Mouse (Mus musculus) heart, embryonic 15.5 days (tissue): ENCODE measurements around the gene Pex7. TPM values are rescaled to one million over a fixed set of nuclear protein-coding genes. Genes with fewer than 3 reads are reported as not detected.
"Not testable (repeated sequence)": the region's sequence is repeated elsewhere in the genome, so short reads cannot be mapped to it uniquely, and the experiment has no call there.

Source experiments
- ATAC-seq: fragments of 200-750 bp; cut with Nextera tagmentation; replicated peaks from 2 replicates; pipeline ENCODE4 v1.8.0; 2017; ENCODE audit warnings: low read depth, moderate TSS enrichment; ENCODE audit not compliant: insufficient number of reproducible peaks, insufficient read depth, low FRiP score
- H3K27ac ChIP-seq: fragments of 300-500 bp; sonication (generic); 2 replicates; pipeline ENCODE4 v1.5.1; 2015; ENCODE audit warnings: mild to moderate bottlenecking, inconsistent platforms
- H3K27me3 ChIP-seq: fragments of 300-500 bp; sonication (generic); 2 replicates; pipeline ENCODE4 v1.6.1; 2015; ENCODE audit warnings: inconsistent platforms
- H3K36me3 ChIP-seq: fragments of 300-500 bp; sonication (generic); 2 replicates; pipeline ENCODE4 v1.6.1; 2015; ENCODE audit warnings: mild to moderate bottlenecking, inconsistent platforms
- H3K4me1 ChIP-seq: fragments of 300-500 bp; sonication (generic); replicated peaks from 2 replicates; pipeline ENCODE4 v1.6.1; 2015; ENCODE audit warnings: inconsistent platforms
- H3K4me2 ChIP-seq: fragments of 300-500 bp; sonication (generic); 2 replicates; pipeline ENCODE4 v1.6.1; 2015; ENCODE audit warnings: inconsistent platforms, mild to moderate bottlenecking, moderate library complexity
- H3K4me3 ChIP-seq: fragments of 300-500 bp; sonication (generic); 2 replicates; pipeline ENCODE4 v1.5.1; 2015; ENCODE audit warnings: mild to moderate bottlenecking, inconsistent platforms
- H3K9ac ChIP-seq: fragments of 300-500 bp; sonication (generic); 2 replicates; pipeline ENCODE4 v1.6.1; 2015; ENCODE audit warnings: mild to moderate bottlenecking, inconsistent platforms
- H3K9me3 ChIP-seq: fragments of 300-500 bp; sonication (generic); replicated peaks from 2 replicates; pipeline ENCODE4 v1.6.1; 2016; ENCODE audit warnings: inconsistent platforms
- WGBS: fragments of 180-500 bp; shearing (Covaris S2); methylation state at CpG from one replicate; pipeline ENCODE4 v1.1.7; 2015; ENCODE audit warnings: mixed read lengths; 5-methylcytosine and 5-hydroxymethylcytosine counted together
- polyA plus RNA-seq: library from polyadenylated mRNA; unstranded; fragments of >200 nt; fragmentation: Nextera tagmentation; extraction: Ambion mirVana; gene quantifications from 2 replicates; pipeline ENCODE4 v1.2.1, GENCODE M21; 2015

Gene Pex7
- polyA plus RNA-seq, 1 experiment from 2014 or later, result 33.9 TPM

GRCm38 (mm10) chr10:19933511-19934383 lies 26.3 kb upstream of the Pex7 start:
- H3K27me3 ChIP-seq, result no peaks in the 10 kb centered on the region
- H3K9me3 ChIP-seq, result no peaks in the 10 kb centered on the region
- peak overlapping the region; percentile 98 for H3K27ac ChIP-seq
- H3K4me2 ChIP-seq, result peak overlapping the region; percentile 98
- peak overlapping the region; percentile 94 for H3K4me3 ChIP-seq
- peak overlapping the region; percentile 95 for H3K9ac ChIP-seq
- ATAC-seq, result peak; percentile 94
- under 1% methylated on average over 95 of the region's 97 CpGs for WGBS
- H3K4me1 ChIP-seq, result peaks cover 23% of the 10 kb centered on the region
- H3K36me3 ChIP-seq, result no peaks in the 10 kb centered on the region

GRCm38 (mm10) chr10:19932986-19933385 lies 25.5 kb upstream of the Pex7 start:
- H3K9me3 ChIP-seq, result no peaks in the 10 kb centered on the region
- no peaks in the 10 kb centered on the region for H3K27me3 ChIP-seq
- no peak for ATAC-seq
- peak overlapping the region; percentile 98 for H3K27ac ChIP-seq
- H3K4me2 ChIP-seq, result peak overlapping the region; percentile 98
- H3K36me3 ChIP-seq, result no peaks in the 10 kb centered on the region
- H3K4me3 ChIP-seq, result peak overlapping the region; percentile 94; the same call in 1 of the 2 replicates
- WGBS, result 50% methylated on average over 3 of the region's 3 CpGs
- H3K9ac ChIP-seq, result no peak overlapping the region; the same call in 1 of the 2 replicates
- peaks cover 18% of the 10 kb centered on the region for H3K4me1 ChIP-seq

GRCm38 (mm10) chr10:19928205-19928604 lies 20.7 kb upstream of the Pex7 start:
- Histone ChIP-seq H3K4me1 (peaks cover 14% of the 10 kb centered on the region), H3K27me3 (no peaks in the 10 kb centered on the region), H3K4me2 (no peak overlapping the region), H3K27ac (peak overlapping the region; percentile 77), H3K9ac (no peak overlapping the region), H3K4me3 (no peak overlapping the region), H3K9me3 (no peaks in the 10 kb centered on the region), H3K36me3 (no peaks in the 10 kb centered on the region)
- 36% methylated on average over 1 of the region's 1 CpGs for WGBS
- ATAC-seq, result no peak

- H3K27me3 ChIP-seq, ATAC-seq, H3K36me3 ChIP-seq, H3K9ac ChIP-seq, H3K9me3 ChIP-seq, H3K4me3 ChIP-seq, H3K4me2 ChIP-seq: not testable (repeated sequence)
- H3K4me1 ChIP-seq, result peaks cover 12% of the 10 kb centered on the region
- WGBS, result 37% methylated on average over 4 of the region's 4 CpGs
- H3K27ac ChIP-seq, result peak overlapping the region; percentile 66
Measured at GRCm38 (mm10) chr10:19926391-19926897, 19.0 kb upstream of the Pex7 start.

GRCm38 (mm10) chr10:19924256-19924655 lies 16.8 kb upstream of the Pex7 start:
- Histone ChIP-seq H3K36me3 (no peaks in the 10 kb centered on the region), H3K27ac (no peak overlapping the region), H3K9me3 (no peaks in the 10 kb centered on the region), H3K4me3 (no peak overlapping the region), H3K4me2 (no peak overlapping the region), H3K4me1 (peaks cover 12% of the 10 kb centered on the region), H3K27me3 (no peaks in the 10 kb centered on the region), H3K9ac (no peak overlapping the region)
- 81% methylated on average over 2 of the region's 2 CpGs for whole genome bisulfite sequencing
- ATAC-seq, result no peak

- no peaks in the 10 kb centered on the region for H3K36me3 ChIP-seq
- H3K4me1 ChIP-seq, result peaks cover 10% of the 10 kb centered on the region
- no peak for ATAC-seq
- H3K9ac ChIP-seq, result no peak overlapping the region
- H3K4me3 ChIP-seq, result no peak overlapping the region
- no peaks in the 10 kb centered on the region for H3K27me3 ChIP-seq
- H3K4me2 ChIP-seq, result no peak overlapping the region
- 40% methylated on average over 4 of the region's 4 CpGs for WGBS
- no peak overlapping the region for H3K27ac ChIP-seq
- no peaks in the 10 kb centered on the region for H3K9me3 ChIP-seq
Measured at GRCm38 (mm10) chr10:19922410-19922809, 14.9 kb upstream of the Pex7 start.

- no peaks in the 10 kb centered on the region for H3K36me3 ChIP-seq
- no peak for ATAC-seq
- H3K4me1 ChIP-seq, result no peaks in the 10 kb centered on the region
- H3K4me3 ChIP-seq, result no peak overlapping the region
- H3K27ac ChIP-seq, result no peak overlapping the region
- no peak overlapping the region for H3K9ac ChIP-seq
- no peak overlapping the region for H3K4me2 ChIP-seq
- no peaks in the 10 kb centered on the region for H3K27me3 ChIP-seq
- H3K9me3 ChIP-seq, result no peaks in the 10 kb centered on the region
- WGBS, result 29% methylated on average over 1 of the region's 1 CpGs
Measured at GRCm38 (mm10) chr10:19915301-19915700, 7.8 kb upstream of the Pex7 start.

- Histone ChIP-seq H3K4me1 (no peaks in the 10 kb centered on the region), H3K4me2 (no peak overlapping the region)
- ATAC-seq, result no peak
Measured at GRCm38 (mm10) chr10:19913806-19914205, 6.3 kb upstream of the Pex7 start.

GRCm38 (mm10) chr10:19911583-19911982 lies 4.1 kb upstream of the Pex7 start:
- WGBS, result 12% methylated on average over 1 of the region's 1 CpGs
- H3K27ac ChIP-seq, result no peak overlapping the region
- no peaks in the 10 kb centered on the region for H3K4me1 ChIP-seq
- H3K9ac ChIP-seq, result no peak overlapping the region
- no peaks in the 10 kb centered on the region for H3K27me3 ChIP-seq
- H3K4me2 ChIP-seq, result no peak overlapping the region
- no peaks in the 10 kb centered on the region for H3K36me3 ChIP-seq
- no peak for ATAC-seq
- no peaks in the 10 kb centered on the region for H3K9me3 ChIP-seq
- H3K4me3 ChIP-seq, result no peak overlapping the region

More at GRCm38 (mm10) chr10:19913806-19914205, 6.3 kb upstream of the Pex7 start:
- Histone ChIP-seq H3K9me3 (no peaks in the 10 kb centered on the region), H3K27me3 (no peaks in the 10 kb centered on the region), H3K36me3 (no peaks in the 10 kb centered on the region), H3K27ac (no peak overlapping the region), H3K9ac (no peak overlapping the region), H3K4me3 (no peak overlapping the region)
- WGBS, result 74% methylated on average over 4 of the region's 4 CpGs

- Histone ChIP-seq H3K36me3 (no peaks in the 10 kb centered on the region), H3K4me2 (no peak overlapping the region), H3K4me1 (no peaks in the 10 kb centered on the region), H3K4me3 (no peak overlapping the region), H3K27me3 (no peaks in the 10 kb centered on the region), H3K9ac (no peak overlapping the region), H3K9me3 (no peaks in the 10 kb centered on the region), H3K27ac (no peak overlapping the region)
- ATAC-seq, result no peak
- 72% methylated on average over 2 of the region's 2 CpGs for WGBS
Measured at GRCm38 (mm10) chr10:19910516-19910915, 3.0 kb upstream of the Pex7 start.

GRCm38 (mm10) chr10:19908076-19908475 lies 587 bp upstream of the Pex7 start:
- Histone ChIP-seq H3K4me2 (no peak overlapping the region), H3K4me1 (no peaks in the 10 kb centered on the region), H3K27ac (no peak overlapping the region), H3K9me3 (no peaks in the 10 kb centered on the region), H3K9ac (no peak overlapping the region), H3K4me3 (no peak overlapping the region), H3K27me3 (no peaks in the 10 kb centered on the region), H3K36me3 (no peaks in the 10 kb centered on the region)
- ATAC-seq, result no peak
- WGBS, result 68% methylated on average over 2 of the region's 2 CpGs
